Mouse (Mus musculus) heart, postnatal 0 days (tissue): ENCODE results near the gene Raver2.

Experiments used
- CTCF ChIP-seq: IDR thresholded peaks from 2 replicates; pipeline ENCODE4 v1.5.1; 2016; ENCODE audit warnings: antibody characterized with exemption, control low read depth, low read depth
- EP300 ChIP-seq: IDR thresholded peaks from 2 replicates; pipeline ENCODE4 v1.6.1; 2016; ENCODE audit warnings: antibody characterized with exemption, low read depth

DNA sequence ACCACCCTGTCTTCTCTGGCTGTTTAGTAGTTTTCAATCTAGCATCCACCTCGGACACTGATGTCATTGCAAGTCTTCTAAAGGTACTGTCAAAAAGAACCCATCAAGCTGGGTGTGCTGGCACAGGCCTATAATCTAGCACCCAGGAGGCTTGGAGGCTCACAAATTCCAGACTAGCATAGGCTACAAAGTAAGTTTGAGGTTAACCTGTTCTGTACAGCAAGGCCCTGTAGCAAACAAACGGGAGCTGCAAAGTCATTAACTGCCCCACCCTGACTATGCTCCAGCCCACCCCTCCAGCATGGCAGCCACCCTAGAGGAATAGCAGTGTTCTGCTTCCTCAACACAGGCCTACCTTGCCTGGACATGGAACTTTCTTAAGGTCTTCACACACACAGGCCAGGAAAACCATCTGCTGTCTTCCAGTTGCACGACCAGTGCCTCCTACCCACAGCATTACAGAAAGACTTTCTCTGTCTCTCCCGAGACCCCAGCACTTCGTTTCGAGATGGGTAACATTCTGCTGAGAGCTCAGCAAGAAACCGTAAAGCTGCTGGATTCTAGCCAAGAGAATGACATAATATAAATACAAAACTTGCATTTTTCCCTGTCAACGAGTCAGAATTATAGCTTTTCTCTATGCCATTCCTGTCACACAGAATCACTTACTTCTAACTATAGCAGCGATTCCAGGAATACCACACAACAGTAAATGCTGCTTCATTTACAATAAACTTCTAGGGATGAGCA, 128.8 kb downstream of the Raver2 start:
- TF ChIP-seq CTCF (no peak), EP300 (no peak)
